Mouse (Mus musculus) myocyte (in vitro differentiated cells): Measurements from ENCODE around the gene Nr2e3. TPM values are rescaled to one million over a fixed set of nuclear protein-coding genes. Genes with fewer than 3 reads are reported as not detected.

Source experiments
- H3K27me3 ChIP-seq: one replicate; pipeline ENCODE4 v1.6.1; 2011; ENCODE audit not compliant: control insufficient read depth, insufficient read depth, insufficient read length
- H3K36me3 ChIP-seq: one replicate; pipeline ENCODE4 v1.6.1; 2011; ENCODE audit not compliant: control insufficient read depth, insufficient read depth
- H3K4me2 ChIP-seq: one replicate; pipeline ENCODE4 v1.6.1; 2011; ENCODE audit warnings: low read depth, control low read depth
- H3K4me3 ChIP-seq: one replicate; pipeline ENCODE4 v1.5.1; 2011; ENCODE audit warnings: mild to moderate bottlenecking, control low read depth, moderate library complexity
- H3K79me2 ChIP-seq: one replicate; pipeline ENCODE4 v1.6.1; 2011; ENCODE audit not compliant: control insufficient read depth, insufficient read depth
- H3ac ChIP-seq: one replicate; pipeline ENCODE4 v1.6.1; 2011; ENCODE audit not compliant: control insufficient read depth, insufficient read length
- CEBPB ChIP-seq: IDR thresholded peaks from 2 replicates; pipeline ENCODE4 v1.6.1; 2011; ENCODE audit warnings: mild to moderate bottlenecking, moderate library complexity; ENCODE audit not compliant: poor library complexity, insufficient read depth, severe bottlenecking
- E2F4 ChIP-seq: IDR thresholded peaks from one replicate; pipeline ENCODE4 v1.6.1; 2011; ENCODE audit warnings: mild to moderate bottlenecking, control low read depth, moderate library complexity; ENCODE audit not compliant: insufficient read depth
- MAX ChIP-seq: IDR thresholded peaks from one replicate; pipeline ENCODE4 v1.6.1; 2011; ENCODE audit warnings: low read depth, mild to moderate bottlenecking, control low read depth
- MYOD1 ChIP-seq, 3 experiments: IDR thresholded peaks; one replicate each; pipeline ENCODE4 v1.6.1; 2011; ENCODE audit warnings: control low read depth in 2 of 3, low read depth in 2 of 3, mild to moderate bottlenecking in 2 of 3, moderate library complexity in 1 of 3; ENCODE audit not compliant: insufficient read length in 2 of 3, control insufficient read depth in 1 of 3
- MYOG ChIP-seq, 3 experiments: IDR thresholded peaks; one replicate each; pipeline ENCODE4 v1.6.1; 2011; ENCODE audit warnings: control low read depth in 2 of 3, low read depth in 2 of 3, mild to moderate bottlenecking in 2 of 3; ENCODE audit not compliant: insufficient read length in 2 of 3, control insufficient read depth in 1 of 3, insufficient read depth in 1 of 3
- POLR2A ChIP-seq: IDR thresholded peaks from one replicate; pipeline ENCODE4 v1.6.1; 2011; ENCODE audit warnings: low read depth, mild to moderate bottlenecking, control low read depth, moderate library complexity; ENCODE audit not compliant: insufficient read length
- POLR2AphosphoS2 ChIP-seq: IDR thresholded peaks from one replicate; pipeline ENCODE4 v1.6.1; 2011; ENCODE audit warnings: low read depth, control low read depth; ENCODE audit not compliant: insufficient read length
- REST ChIP-seq: IDR thresholded peaks from one replicate; pipeline ENCODE4 v1.6.1; 2011; ENCODE audit warnings: mild to moderate bottlenecking, control low read depth, moderate library complexity; ENCODE audit not compliant: insufficient read depth, insufficient read length
- SRF ChIP-seq: IDR thresholded peaks from one replicate; pipeline ENCODE4 v1.6.1; 2011; ENCODE audit warnings: low read depth; ENCODE audit not compliant: control insufficient read depth, insufficient read length
- TCF12 ChIP-seq: IDR thresholded peaks from one replicate; pipeline ENCODE4 v1.6.1; 2011; ENCODE audit warnings: mild to moderate bottlenecking, control low read depth; ENCODE audit not compliant: poor library complexity, insufficient read depth, severe bottlenecking
- TCF3 ChIP-seq: IDR thresholded peaks from one replicate; pipeline ENCODE4 v1.6.1; 2011; ENCODE audit warnings: low read depth, control low read depth; ENCODE audit not compliant: insufficient read length
- USF1 ChIP-seq: IDR thresholded peaks from one replicate; pipeline ENCODE4 v1.6.1; 2011; ENCODE audit warnings: low read depth, mild to moderate bottlenecking, control low read depth, moderate library complexity
- polyA plus RNA-seq: library from polyadenylated mRNA; unstranded; fragments of >200 nt; fragmentation: generic; extraction: Trizol; gene quantifications from one replicate; pipeline ENCODE4 v1.2.1, GENCODE M21; 2012; ENCODE audit warnings: missing spikeins

Nr2e3 gene
- polyA plus RNA-seq, 1 experiment = not detected

- TF ChIP-seq MYOD1 (IDR thresholded peaks at IDR 0.05; ENCODE audit: control insufficient read depth in 1 of 3, insufficient read length in 2 of 3, low read depth in 2 of 3) = no peak
- TF ChIP-seq USF1 = no peak
- no peak for TF ChIP-seq TCF3
- TF ChIP-seq REST = no peak
- no peak for TF ChIP-seq CEBPB
- TF ChIP-seq MAX = no peak
- TF ChIP-seq POLR2A = no peak
- no peak for TF ChIP-seq MYOG (IDR thresholded peaks at IDR 0.05; ENCODE audit: control insufficient read depth in 1 of 3, insufficient read depth in 1 of 3, insufficient read length in 2 of 3, low read depth in 2 of 3)
- TF ChIP-seq SRF = no peak
- TF ChIP-seq E2F4 = no peak
- no peak for TF ChIP-seq TCF12
- no peak for TF ChIP-seq POLR2AphosphoS2
- no peak overlapping the region for H3ac ChIP-seq
- no peaks in the 10 kb centered on the region for H3K79me2 ChIP-seq
- H3K4me2 ChIP-seq = no peak overlapping the region
- no peak overlapping the region for H3K4me3 ChIP-seq
- no peaks in the 10 kb centered on the region for H3K36me3 ChIP-seq
- peaks cover 66% of the 10 kb centered on the region for H3K27me3 ChIP-seq
Measured at GRCm38 (mm10) chr9:59947271-59947670, 13.2 kb downstream of the Nr2e3 start.

DNA sequence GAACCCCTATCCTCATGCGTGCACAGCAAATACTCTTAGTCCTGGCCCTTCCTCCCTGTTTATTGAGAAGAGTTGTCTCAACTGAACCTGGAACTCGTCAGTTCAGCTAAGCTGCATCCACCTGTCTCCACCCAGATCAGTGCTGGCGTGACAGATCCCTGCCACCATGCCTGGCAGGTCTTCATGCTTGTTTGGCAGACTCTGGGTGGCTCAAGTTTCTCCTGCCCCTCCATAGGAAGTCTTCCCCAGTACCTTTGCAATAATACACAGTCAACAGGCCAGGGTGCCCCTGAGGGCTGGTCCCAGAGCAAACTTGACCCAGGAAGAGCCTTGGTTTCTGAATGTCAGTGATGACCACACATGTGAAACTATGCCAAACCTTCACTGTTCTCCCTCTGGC is 15.2 kb downstream of the Nr2e3 start:
- Histone ChIP-seq H3K79me2 (no peaks in the 10 kb centered on the region), H3K36me3 (no peaks in the 10 kb centered on the region), H3K27me3 (peaks cover 53% of the 10 kb centered on the region), H3K4me3 (no peak overlapping the region), H3ac (no peak overlapping the region), H3K4me2 (no peak overlapping the region)
- TF ChIP-seq MYOG (IDR thresholded peaks at IDR 0.05; ENCODE audit: control insufficient read depth in 1 of 3, insufficient read depth in 1 of 3, insufficient read length in 2 of 3, low read depth in 2 of 3) (no peak), MAX (no peak), CEBPB (no peak), POLR2A (no peak), E2F4 (no peak), MYOD1 (IDR thresholded peaks at IDR 0.05; ENCODE audit: control insufficient read depth in 1 of 3, insufficient read length in 2 of 3, low read depth in 2 of 3) (no peak), POLR2AphosphoS2 (no peak)

DNA sequence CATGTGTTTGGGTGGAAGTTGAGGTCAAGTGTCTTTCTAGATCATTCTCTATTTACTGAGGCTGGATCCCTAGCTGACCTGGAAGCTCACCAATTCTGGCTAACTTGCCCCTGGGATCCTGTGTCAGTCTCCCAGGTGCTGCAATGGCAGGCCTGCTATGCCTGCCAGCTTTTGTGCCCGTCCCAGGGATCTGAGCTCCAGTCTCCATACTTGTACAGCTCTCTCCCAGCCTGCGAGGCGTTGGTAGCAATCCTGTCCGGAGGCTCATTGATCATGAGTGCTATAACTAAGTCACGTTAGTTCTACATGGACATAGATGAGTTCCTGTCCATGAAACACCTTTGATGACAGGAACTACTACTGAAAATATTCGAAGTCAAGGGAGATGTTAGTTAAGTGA is 16.6 kb downstream of the Nr2e3 start:
- no peak overlapping the region for H3K4me3 ChIP-seq
- peaks cover 39% of the 10 kb centered on the region for H3K27me3 ChIP-seq
- no peaks in the 10 kb centered on the region for H3K36me3 ChIP-seq
- no peak overlapping the region for H3ac ChIP-seq
- no peak for TF ChIP-seq POLR2AphosphoS2
- no peak for TF ChIP-seq SRF
- no peak for TF ChIP-seq MYOG (IDR thresholded peaks at IDR 0.05; ENCODE audit: control insufficient read depth in 1 of 3, insufficient read depth in 1 of 3, insufficient read length in 2 of 3, low read depth in 2 of 3)
- TF ChIP-seq USF1 = no peak
- TF ChIP-seq MAX = no peak
- TF ChIP-seq E2F4 = no peak
- TF ChIP-seq TCF12 = no peak
- TF ChIP-seq CEBPB = no peak
- no peak for TF ChIP-seq MYOD1 (IDR thresholded peaks at IDR 0.05; ENCODE audit: control insufficient read depth in 1 of 3, insufficient read length in 2 of 3, low read depth in 2 of 3)
- H3K79me2 ChIP-seq = no peaks in the 10 kb centered on the region
- no peak overlapping the region for H3K4me2 ChIP-seq

DNA sequence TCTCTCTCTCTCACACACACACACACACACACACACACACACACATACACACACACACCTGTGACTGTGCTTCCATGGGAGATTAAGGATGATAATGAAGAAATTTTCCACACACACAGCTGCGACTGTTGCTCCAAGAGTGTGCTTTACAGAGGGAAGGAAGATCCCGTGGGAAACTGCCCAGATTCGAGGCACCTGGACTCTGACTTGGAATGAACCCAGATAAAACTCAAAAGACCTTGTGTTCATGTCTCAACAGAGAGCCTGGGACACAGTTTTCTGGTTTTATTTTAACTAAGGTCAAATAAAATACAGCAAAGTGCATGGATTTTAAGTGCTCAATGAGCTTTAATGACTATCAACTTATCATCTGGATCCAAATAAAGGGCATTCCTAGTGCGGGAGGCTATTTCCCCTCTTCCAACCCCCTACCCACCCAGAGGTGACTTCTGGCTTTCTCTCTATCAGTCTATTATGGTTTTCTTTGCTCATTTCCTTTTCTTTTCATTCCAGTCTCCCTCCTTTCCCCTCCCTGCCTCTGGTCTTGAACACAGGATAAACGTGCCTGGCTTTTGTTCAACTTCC is 17.9 kb downstream of the Nr2e3 start:
- H3K79me2 ChIP-seq = no peaks in the 10 kb centered on the region
- no peak for TF ChIP-seq TCF3
- no peak for TF ChIP-seq USF1
- TF ChIP-seq E2F4 = no peak
- no peak for TF ChIP-seq MAX
- no peak for TF ChIP-seq TCF12
- TF ChIP-seq REST = no peak
- no peak for TF ChIP-seq MYOG (IDR thresholded peaks at IDR 0.05; ENCODE audit: control insufficient read depth in 1 of 3, insufficient read depth in 1 of 3, insufficient read length in 2 of 3, low read depth in 2 of 3)
- H3K4me2 ChIP-seq = no peak overlapping the region
- peaks cover 27% of the 10 kb centered on the region for H3K27me3 ChIP-seq
- no peak overlapping the region for H3ac ChIP-seq
- no peaks in the 10 kb centered on the region for H3K36me3 ChIP-seq
- H3K4me3 ChIP-seq = no peak overlapping the region

- Histone ChIP-seq H3K27me3 (peaks cover 20% of the 10 kb centered on the region), H3K79me2 (no peaks in the 10 kb centered on the region), H3K4me3 (no peak overlapping the region), H3K36me3 (no peaks in the 10 kb centered on the region), H3ac (no peak overlapping the region), H3K4me2 (no peak overlapping the region)
- TF ChIP-seq TCF12 = no peak
- TF ChIP-seq MYOD1 (IDR thresholded peaks at IDR 0.05; ENCODE audit: control insufficient read depth in 1 of 3, insufficient read length in 2 of 3, low read depth in 2 of 3) = peak in 1 of 3 experiments; percentile 3
- TF ChIP-seq USF1 = no peak
- TF ChIP-seq CEBPB = no peak
- no peak for TF ChIP-seq E2F4
- TF ChIP-seq MAX = no peak
- no peak for TF ChIP-seq MYOG (IDR thresholded peaks at IDR 0.05; ENCODE audit: control insufficient read depth in 1 of 3, insufficient read depth in 1 of 3, insufficient read length in 2 of 3, low read depth in 2 of 3)
- TF ChIP-seq POLR2A = no peak
- no peak for TF ChIP-seq POLR2AphosphoS2
Measured at GRCm38 (mm10) chr9:59941885-59942350, 18.5 kb downstream of the Nr2e3 start.
